Mouse (Mus musculus) heart, adult 2 months (tissue): ENCODE data around the gene Grap2.

Source experiments
- CTCF ChIP-seq: fragments of 200-600 bp; IDR thresholded peaks from 2 replicates; pipeline ENCODE4 v1.8.1; 2022; ENCODE audit warnings: antibody characterized with exemption, mild to moderate bottlenecking, moderate library complexity
- EP300 ChIP-seq: fragments of 200-500 bp; IDR thresholded peaks from 2 replicates; pipeline ENCODE4 v1.6.1; 2011; ENCODE audit warnings: low read depth, low read length, control low read depth; ENCODE audit not compliant: insufficient read depth

DNA sequence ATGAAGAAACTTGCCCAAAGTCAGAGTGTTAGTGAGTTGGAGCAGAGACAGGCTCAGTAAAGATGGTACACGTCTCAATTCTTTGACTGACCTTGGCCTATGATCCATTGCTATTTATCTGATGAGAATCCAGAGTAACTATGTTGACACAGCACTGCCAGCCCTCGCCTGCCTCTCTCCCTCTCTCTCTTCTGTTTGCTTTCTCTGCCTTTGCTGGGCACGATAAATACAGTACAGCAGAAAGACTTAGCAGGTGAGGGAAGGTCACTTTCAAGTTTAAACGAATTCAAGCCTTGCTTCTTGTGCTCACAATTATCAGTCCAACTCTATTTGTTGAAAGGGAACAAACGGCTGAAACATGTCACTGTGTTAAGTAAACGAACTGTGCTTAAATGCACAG lies 27.0 kb upstream of the Grap2 start:
- TF ChIP-seq CTCF (no peak), EP300 (no peak)
